Comparison of ENCODE assay signal across 8 mouse cellular contexts in the genomic region with DNA sequence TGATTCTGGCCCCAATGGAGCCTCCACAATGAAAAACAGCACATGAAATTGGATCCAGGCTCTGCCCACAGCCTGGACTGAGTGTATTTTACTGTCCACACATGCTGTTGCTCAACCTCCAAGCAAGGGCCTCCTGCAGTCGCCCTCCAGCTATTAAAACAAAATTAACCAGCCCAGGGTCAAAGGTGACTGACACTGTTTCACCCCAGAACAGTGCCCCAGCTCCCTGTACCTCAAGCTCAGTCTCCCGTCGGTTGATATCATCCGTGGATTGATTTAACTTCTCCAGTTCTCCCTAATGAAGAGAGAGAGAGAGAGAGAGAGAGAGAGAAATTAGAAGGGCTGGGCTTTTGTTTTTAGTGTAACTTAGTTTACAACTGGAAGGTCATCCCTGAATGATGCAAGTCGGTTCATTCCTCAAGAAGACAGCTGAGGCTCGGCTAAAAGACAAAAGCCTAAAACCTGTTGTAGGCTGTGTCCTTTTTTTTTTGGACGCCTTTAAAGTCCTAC. TPM values are rescaled to one million over a fixed set of nuclear protein-coding genes. Genes with fewer than 3 reads are reported as not detected.
A peak's percentile ranks its signal among the peaks of the same experiment; 100 is the strongest.
DNase-seq lines count a peak whose midpoint lies in the region; ATAC-seq and TF ChIP-seq lines count a peak whose summit lies in the region.

No protein-coding gene starts in this region.

- ATAC-seq in forebrain, embryonic 13.5 days, result no peak
- ATAC-seq in activated CD4-positive, CD25-positive, alpha-beta regulatory T cell, adult 4 months, result no peak
- no peak for ATAC-seq in granulocyte monocyte progenitor cell, adult 5-6 weeks (replicated peaks; ENCODE audit: poor library complexity, severe bottlenecking)

- no peak overlapping the region for H3K9ac ChIP-seq in forebrain, embryonic 13.5 days

- H3K36me3 ChIP-seq in heart, embryonic 10.5 days, result peaks cover 5% of the 10 kb centered on the region; the same call in 1 of the 2 replicates
- H3K36me3 ChIP-seq in forebrain, embryonic 13.5 days (ENCODE audit: poor library complexity, severe bottlenecking), result 0 out of 2 replicates have a peak, but pooled peaks cover 4% of the 10 kb centered on the region
- H3K36me3 ChIP-seq in kidney, adult 2 months (ENCODE audit: control insufficient read depth, insufficient read depth, low read length), result no peaks in the 10 kb centered on the region

- DNase-seq in heart, embryonic 10.5 days (ENCODE audit: low spot score), result no peak
- no peak for DNase-seq in heart, postnatal 10 days
- DNase-seq in kidney, adult 2 months, result peak; percentile 85
- DNase-seq in lung, postnatal 36 days, result peak; percentile 48
- DNase-seq in right cerebral cortex, adult 2 months (ENCODE audit: low spot score in 2 of 2), result no peak

- intact Hi-C loops in heart, postnatal 10 days (cut with DNase I), result loop anchor here (2.0 kb wide), 1 partner anchor 17 kb away; no protein-coding TSS in a partner anchor

- H3K27me3 ChIP-seq in heart, embryonic 10.5 days (ENCODE audit: insufficient read depth, poor library complexity, severe bottlenecking), result no peaks in the 10 kb centered on the region; the same call in 1 of the 2 replicates
- H3K27me3 ChIP-seq in forebrain, embryonic 13.5 days, result no peaks in the 10 kb centered on the region
- H3K27me3 ChIP-seq in kidney, adult 2 months (replicated peaks; ENCODE audit: control insufficient read depth, insufficient read depth, low read length), result no peaks in the 10 kb centered on the region

- TF ChIP-seq CTCF in kidney, adult 2 months (conservative IDR thresholded peaks at IDR 0.05; ENCODE audit: insufficient read depth, insufficient read length, low read depth, low read length), result no peak

- H3K4me1 ChIP-seq in heart, embryonic 10.5 days, result peaks cover 62% of the 10 kb centered on the region
- peaks cover 25% of the 10 kb centered on the region for H3K4me1 ChIP-seq in forebrain, embryonic 13.5 days
- peaks cover 28% of the 10 kb centered on the region for H3K4me1 ChIP-seq in kidney, adult 2 months (ENCODE audit: control insufficient read depth, insufficient read depth, low read length)

- 40% methylated on average over 7 of the region's 7 CpGs for WGBS in heart, embryonic 10.5 days
- 38% methylated on average over 7 of the region's 7 CpGs for WGBS in forebrain, embryonic 13.5 days
- 17% methylated on average over 7 of the region's 7 CpGs for WGBS in kidney, adult 2 months

- no peak for TF ChIP-seq POLR2A in kidney, adult 2 months (IDR thresholded peaks at IDR 0.05; ENCODE audit: low read depth, low read length)

- H3K4me2 ChIP-seq in forebrain, embryonic 13.5 days, result peak overlapping the region; percentile 85

- no peaks in the 10 kb centered on the region for H3K9me3 ChIP-seq in heart, embryonic 10.5 days
- no peaks in the 10 kb centered on the region for H3K9me3 ChIP-seq in forebrain, embryonic 13.5 days (replicated peaks)

- peak overlapping the region; percentile 20 for H3K4me3 ChIP-seq in heart, embryonic 10.5 days
- peak overlapping the region; percentile 65 for H3K4me3 ChIP-seq in forebrain, embryonic 13.5 days
- no peak overlapping the region for H3K4me3 ChIP-seq in kidney, adult 2 months (ENCODE audit: insufficient read depth, low read depth, low read length)

- H3K27ac ChIP-seq in heart, embryonic 10.5 days, result peak overlapping the region; percentile 53; the same call in 1 of the 2 replicates
- H3K27ac ChIP-seq in forebrain, embryonic 13.5 days, result no peak overlapping the region
- H3K27ac ChIP-seq in kidney, adult 2 months (ENCODE audit: insufficient read depth, low read depth, low read length), result peak overlapping the region; percentile 86; the same call in 1 of the 2 replicates

RNA-seq across cellular contexts. Expression of gene Sh3bp5, which starts 2.0 kb away (rescaled TPM):
- polyA plus RNA-seq in heart, embryonic 10.5 days (2016; fragmentation: Nextera tagmentation; extraction: Ambion mirVana), result 26.5 and 30.1 TPM in 2 replicates
- total RNA-seq in heart, postnatal 10 days (2021), result 10 to 100 TPM; 59.7 to 65.1 TPM
- 66.9 and 75.0 TPM in 2 replicates for polyA plus RNA-seq in forebrain, embryonic 13.5 days (2015; fragmentation: Nextera tagmentation; extraction: Ambion mirVana)
- 33.4 and 43.4 TPM in 2 replicates for polyA plus RNA-seq in kidney, adult 2 months (2012; rRNA removed)
- polyA plus RNA-seq in activated CD4-positive, CD25-positive, alpha-beta regulatory T cell, adult 4 months (2017; shearing (Covaris generic)), result 10 to 100 TPM; 13.1 to 13.9 TPM
- total RNA-seq in granulocyte monocyte progenitor cell, adult 5-6 weeks (2014; fragmentation: Nextera tagmentation), result 5.0 and 6.3 TPM in 2 replicates
- 2.7 and 2.8 TPM in 2 replicates for total RNA-seq in granulocyte monocyte progenitor cell, adult 5-6 weeks (2017)

Comparison
In these comparisons a context has a peak if more than half of its experiments do, and no peak if none do; other contexts are left out.
1. DNase-seq: peak in kidney, adult 2 months (single experiment) and lung, postnatal 36 days (single experiment); none in heart, embryonic 10.5 days (single experiment), heart, postnatal 10 days (0 of 2) and right cerebral cortex, adult 2 months (0 of 2).